Mouse (Mus musculus) embryonic facial prominence, embryonic 12.5 days (tissue): ENCODE data around the gene Itsn1. TPM values are rescaled to one million over a fixed set of nuclear protein-coding genes. Genes with fewer than 3 reads are reported as not detected.

Source experiments
- ATAC-seq: fragments of 200-750 bp; cut with Nextera tagmentation; 2 replicates; pipeline ENCODE4 v1.8.0; 2017; ENCODE audit not compliant: insufficient number of reproducible peaks, insufficient read depth, low FRiP score, low TSS enrichment
- H3K27ac ChIP-seq: fragments of 300-500 bp; sonication (generic); 2 replicates; pipeline ENCODE4 v1.5.1; 2016; ENCODE audit warnings: mild to moderate bottlenecking
- H3K27me3 ChIP-seq: fragments of 300-500 bp; sonication (generic); 2 replicates; pipeline ENCODE4 v1.6.1; 2016; ENCODE audit warnings: mild to moderate bottlenecking, moderate library complexity
- H3K36me3 ChIP-seq: fragments of 300-500 bp; sonication (generic); 2 replicates; pipeline ENCODE4 v1.6.1; 2016; ENCODE audit warnings: mild to moderate bottlenecking
- H3K4me1 ChIP-seq: fragments of 300-500 bp; sonication (generic); 2 replicates; pipeline ENCODE4 v1.6.1; 2016
- H3K4me2 ChIP-seq: fragments of 300-500 bp; sonication (generic); replicated peaks from 2 replicates; pipeline ENCODE4 v1.6.1; 2016; ENCODE audit warnings: mild to moderate bottlenecking, moderate library complexity
- H3K4me3 ChIP-seq: fragments of 300-500 bp; sonication (generic); 2 replicates; pipeline ENCODE4 v1.5.1; 2016; ENCODE audit warnings: mild to moderate bottlenecking
- H3K9ac ChIP-seq: fragments of 300-500 bp; sonication (generic); 2 replicates; pipeline ENCODE4 v1.6.1; 2016; ENCODE audit warnings: mild to moderate bottlenecking, moderate library complexity
- H3K9me3 ChIP-seq: fragments of 300-500 bp; sonication (generic); 2 replicates; pipeline ENCODE4 v1.6.1; 2016; ENCODE audit warnings: mild to moderate bottlenecking, moderate library complexity
- WGBS: fragments of 180-500 bp; shearing (Covaris S2); methylation state at CpG from one replicate; pipeline ENCODE4 v1.1.7; 2016; 5-methylcytosine and 5-hydroxymethylcytosine counted together
- polyA plus RNA-seq: library from polyadenylated mRNA; unstranded; fragments of >200 nt; fragmentation: Nextera tagmentation; extraction: Ambion mirVana; gene quantifications from 2 replicates; pipeline ENCODE4 v1.2.1, GENCODE M21; 2016

The Itsn1 gene
- polyA plus RNA-seq, 1 experiment from 2014 or later = 43.2 TPM

- no peak overlapping the region for H3K4me3 ChIP-seq
- peaks cover 9% of the 10 kb centered on the region for H3K4me1 ChIP-seq
- H3K27ac ChIP-seq = no peak overlapping the region
- ATAC-seq = no peak
- H3K4me2 ChIP-seq = no peak overlapping the region
- peaks cover 62% of the 10 kb centered on the region for H3K36me3 ChIP-seq
- 92% methylated on average over 5 of the region's 5 CpGs for WGBS
- H3K9ac ChIP-seq = no peak overlapping the region
- no peaks in the 10 kb centered on the region for H3K27me3 ChIP-seq
- H3K9me3 ChIP-seq = no peaks in the 10 kb centered on the region
These were observed 137.2 kb downstream of the Itsn1 start for GRCm38 (mm10) chr16:91866258-91866634.

- ATAC-seq = no peak
- peaks cover 67% of the 10 kb centered on the region for H3K36me3 ChIP-seq
These were observed 138.6 kb downstream of the Itsn1 start for GRCm38 (mm10) chr16:91867672-91868071.

GRCm38 (mm10) chr16:91868943-91869911 lies 140.1 kb downstream of the Itsn1 start:
- no peak for ATAC-seq
- Histone ChIP-seq H3K27ac (no peak overlapping the region), H3K9ac (no peak overlapping the region), H3K4me1 (no peaks in the 10 kb centered on the region), H3K36me3 (peaks cover 55% of the 10 kb centered on the region), H3K4me3 (no peak overlapping the region), H3K27me3 (no peaks in the 10 kb centered on the region), H3K4me2 (no peak overlapping the region), H3K9me3 (no peaks in the 10 kb centered on the region)
- 90% methylated on average over 28 of the region's 28 CpGs for WGBS

More at GRCm38 (mm10) chr16:91867672-91868071, 138.6 kb downstream of the Itsn1 start:
- Histone ChIP-seq H3K9ac (no peak overlapping the region), H3K27ac (no peak overlapping the region), H3K4me3 (no peak overlapping the region), H3K4me2 (no peak overlapping the region), H3K9me3 (no peaks in the 10 kb centered on the region), H3K4me1 (no peaks in the 10 kb centered on the region), H3K27me3 (no peaks in the 10 kb centered on the region)
- 94% methylated on average over 8 of the region's 8 CpGs for WGBS

- Histone ChIP-seq H3K36me3 (peaks cover 45% of the 10 kb centered on the region), H3K4me1 (no peaks in the 10 kb centered on the region), H3K4me2 (no peak overlapping the region), H3K4me3 (no peak overlapping the region), H3K27me3 (no peaks in the 10 kb centered on the region), H3K9me3 (no peaks in the 10 kb centered on the region), H3K9ac (no peak overlapping the region), H3K27ac (no peak overlapping the region)
- ATAC-seq = no peak
- WGBS = 92% methylated on average over 6 of the region's 6 CpGs
These were observed 141.1 kb downstream of the Itsn1 start for GRCm38 (mm10) chr16:91870158-91870582.

GRCm38 (mm10) chr16:91871188-91871587 lies 142.1 kb downstream of the Itsn1 start:
- H3K27me3 ChIP-seq = no peaks in the 10 kb centered on the region
- H3K27ac ChIP-seq = no peak overlapping the region
- 96% methylated on average over 6 of the region's 6 CpGs for WGBS
- H3K4me1 ChIP-seq = peaks cover 4% of the 10 kb centered on the region; the same call in 1 of the 2 replicates
- H3K9me3 ChIP-seq = no peaks in the 10 kb centered on the region
- ATAC-seq = no peak
- no peak overlapping the region for H3K4me2 ChIP-seq
- peaks cover 36% of the 10 kb centered on the region for H3K36me3 ChIP-seq
- H3K4me3 ChIP-seq = no peak overlapping the region
- H3K9ac ChIP-seq = no peak overlapping the region

- peaks cover 4% of the 10 kb centered on the region; the same call in 1 of the 2 replicates for H3K4me1 ChIP-seq
- ATAC-seq = no peak
- no peaks in the 10 kb centered on the region for H3K27me3 ChIP-seq
- no peak overlapping the region for H3K4me3 ChIP-seq
- H3K27ac ChIP-seq = no peak overlapping the region
- peaks cover 23% of the 10 kb centered on the region for H3K36me3 ChIP-seq
- H3K4me2 ChIP-seq = no peak overlapping the region
- no peaks in the 10 kb centered on the region for H3K9me3 ChIP-seq
- WGBS = 53% methylated on average over 3 of the region's 3 CpGs
- H3K9ac ChIP-seq = no peak overlapping the region
These were observed 144.6 kb downstream of the Itsn1 start for GRCm38 (mm10) chr16:91873695-91874094.

- H3K27ac ChIP-seq = peak overlapping the region; percentile 2; the same call in 1 of the 2 replicates
- peak; percentile 62 for ATAC-seq
These were observed 146.7 kb downstream of the Itsn1 start for GRCm38 (mm10) chr16:91875567-91876344.

GRCm38 (mm10) chr16:91876457-91876856 lies 147.4 kb downstream of the Itsn1 start:
- no peak overlapping the region for H3K4me3 ChIP-seq
- H3K4me2 ChIP-seq = no peak overlapping the region
- 94% methylated on average over 4 of the region's 4 CpGs for WGBS
- no peak for ATAC-seq
- H3K9me3 ChIP-seq = no peaks in the 10 kb centered on the region
- no peaks in the 10 kb centered on the region for H3K27me3 ChIP-seq
- H3K9ac ChIP-seq = no peak overlapping the region
- H3K27ac ChIP-seq = no peak overlapping the region
- H3K4me1 ChIP-seq = peaks cover 4% of the 10 kb centered on the region; the same call in 1 of the 2 replicates
- H3K36me3 ChIP-seq = peaks cover 4% of the 10 kb centered on the region; the same call in 1 of the 2 replicates

More at GRCm38 (mm10) chr16:91875567-91876344, 146.7 kb downstream of the Itsn1 start:
- Histone ChIP-seq H3K4me3 (no peak overlapping the region), H3K9ac (no peak overlapping the region), H3K4me1 (peaks cover 4% of the 10 kb centered on the region; the same call in 1 of the 2 replicates), H3K4me2 (no peak overlapping the region), H3K36me3 (peaks cover 5% of the 10 kb centered on the region), H3K9me3 (no peaks in the 10 kb centered on the region), H3K27me3 (no peaks in the 10 kb centered on the region)
- 64% methylated on average over 4 of the region's 4 CpGs for WGBS

GRCm38 (mm10) chr16:91879101-91879500 lies 150.0 kb downstream of the Itsn1 start:
- Histone ChIP-seq H3K4me2 (no peak overlapping the region), H3K9ac (no peak overlapping the region), H3K36me3 (no peaks in the 10 kb centered on the region; the same call in 1 of the 2 replicates), H3K4me1 (peaks cover 20% of the 10 kb centered on the region), H3K9me3 (no peaks in the 10 kb centered on the region), H3K4me3 (no peak overlapping the region), H3K27ac (no peak overlapping the region), H3K27me3 (no peaks in the 10 kb centered on the region)
- no peak for ATAC-seq
- WGBS = 74% methylated on average over 2 of the region's 2 CpGs

GRCm38 (mm10) chr16:91880869-91881767 lies 152.0 kb downstream of the Itsn1 start:
- Histone ChIP-seq H3K4me1 (peaks cover 23% of the 10 kb centered on the region), H3K4me3 (no peak overlapping the region), H3K27me3 (no peaks in the 10 kb centered on the region), H3K27ac (no peak overlapping the region), H3K36me3 (no peaks in the 10 kb centered on the region; the same call in 1 of the 2 replicates), H3K9ac (no peak overlapping the region), H3K4me2 (no peak overlapping the region), H3K9me3 (no peaks in the 10 kb centered on the region)
- 97% methylated on average over 11 of the region's 11 CpGs for WGBS
- ATAC-seq = no peak
